Mouse (Mus musculus) retina, postnatal 7 days (tissue): ENCODE measurements around the gene 0610010K14Rik.

Experiments
- DNase-seq: peaks from one replicate; pipeline ENCODE4 v3.0.0-alpha.2; 2012; ENCODE audit warnings: low read depth, low spot score

The 0610010K14Rik gene

GRCm38 (mm10) chr11:70216103-70216502 is 21.6 kb downstream of the 0610010K14Rik start:
- DNase-seq, result no peak

- no peak for DNase-seq
These were observed 22.4 kb downstream of the 0610010K14Rik start for GRCm38 (mm10) chr11:70215301-70215700.

GRCm38 (mm10) chr11:70214856-70215209 is 22.9 kb downstream of the 0610010K14Rik start:
- DNase-seq, result no peak

GRCm38 (mm10) chr11:70214191-70214855 is 23.4 kb downstream of the 0610010K14Rik start:
- no peak for DNase-seq

- DNase-seq, result no peak
These were observed 24.0 kb downstream of the 0610010K14Rik start for GRCm38 (mm10) chr11:70213736-70214135.

- DNase-seq, result peak; percentile 53
These were observed 24.8 kb downstream of the 0610010K14Rik start for GRCm38 (mm10) chr11:70212896-70213295.

GRCm38 (mm10) chr11:70212423-70212822 is 25.3 kb downstream of the 0610010K14Rik start, which contains the start of gene Slc16a11:
Gene Slc16a11 (plus strand): TSS chr11:70212752.
- no peak for DNase-seq

- DNase-seq, result no peak
These were observed 25.7 kb downstream of the 0610010K14Rik start for GRCm38 (mm10) chr11:70211972-70212371.

- DNase-seq, result no peak
These were observed 27.0 kb downstream of the 0610010K14Rik start for GRCm38 (mm10) chr11:70210681-70211080.

GRCm38 (mm10) chr11:70208778-70209388 is 28.8 kb downstream of the 0610010K14Rik start:
- DNase-seq, result no peak

GRCm38 (mm10) chr11:70207283-70207682 is 30.4 kb downstream of the 0610010K14Rik start:
- no peak for DNase-seq

- no peak for DNase-seq
These were observed 30.9 kb downstream of the 0610010K14Rik start for GRCm38 (mm10) chr11:70206801-70207200.

GRCm38 (mm10) chr11:70201691-70202090 is 36.0 kb downstream of the 0610010K14Rik start:
- peak; percentile 74 for DNase-seq

GRCm38 (mm10) chr11:70200036-70200608 is 37.6 kb downstream of the 0610010K14Rik start:
- no peak for DNase-seq

- DNase-seq, result no peak
These were observed 38.6 kb downstream of the 0610010K14Rik start for GRCm38 (mm10) chr11:70199107-70199506.

GRCm38 (mm10) chr11:70198332-70198731 is 39.4 kb downstream of the 0610010K14Rik start:
- no peak for DNase-seq

GRCm38 (mm10) chr11:70193354-70194285 is 44.1 kb downstream of the 0610010K14Rik start:
- DNase-seq, result no peak

- DNase-seq, result no peak
These were observed 45.6 kb downstream of the 0610010K14Rik start for GRCm38 (mm10) chr11:70192157-70192556.

GRCm38 (mm10) chr11:70191188-70191587 is 46.5 kb downstream of the 0610010K14Rik start:
- no peak for DNase-seq

- DNase-seq, result no peak
These were observed 48.2 kb downstream of the 0610010K14Rik start for GRCm38 (mm10) chr11:70189319-70190134.
